Mouse (Mus musculus) heart, postnatal 36 days (tissue): ENCODE measurements around the gene Grm2. TPM values are rescaled to one million over a fixed set of nuclear protein-coding genes. Genes with fewer than 3 reads are reported as not detected.

ENCODE experiments used
- total RNA-seq, 2 experiments: library from RNA; stranded (reverse); gene quantifications; 2 replicates each; pipeline ENCODE4 v1.2.3; 2021

Grm2 gene
- total RNA-seq, 2 experiments from 2014 or later = not detected

Other genes with a start within 250 kb of the Grm2 start
- gene Rpl29, start 226.6 kb downstream of the Grm2 start, total RNA-seq = 100 to 1,000 TPM; 281 to 289 TPM
- 10 to 100 TPM; 24.9 to 27.0 TPM for gene Acy1, start 217.8 kb downstream of the Grm2 start, total RNA-seq
- 1 to 10 TPM; 7.2 to 8.3 TPM for gene Abhd14b, start 208.6 kb downstream of the Grm2 start, total RNA-seq
- gene Abhd14a, start 208.4 kb downstream of the Grm2 start, total RNA-seq = 10 to 100 TPM; 20.9 to 25.1 TPM
- gene Pcbp4, start 202.8 kb downstream of the Grm2 start, total RNA-seq = 10 to 100 TPM; 72.8 to 73.4 TPM
- gene Gpr62, start 190.1 kb downstream of the Grm2 start, total RNA-seq = not detected
- 10 to 100 TPM; 24.9 to 27.7 TPM for gene Rrp9, start 180.1 kb downstream of the Grm2 start, total RNA-seq
- 10 to 100 TPM; 27.2 to 33.7 TPM for gene Parp3, start 179.1 kb downstream of the Grm2 start, total RNA-seq
- gene Iqcf1, start 156.1 kb downstream of the Grm2 start, total RNA-seq = not detected
- not detected for gene Iqcf5, start 141.5 kb downstream of the Grm2 start, total RNA-seq
- not detected for gene Iqcf3, start 94.5 kb downstream of the Grm2 start, total RNA-seq
- gene Iqcf4, start 85.1 kb downstream of the Grm2 start, total RNA-seq = not detected
- gene Iqcf6, start 29.5 kb downstream of the Grm2 start, total RNA-seq = not detected
- gene Tex264, start 29.8 kb upstream of the Grm2 start, total RNA-seq = 10 to 100 TPM; 45.8 to 48.8 TPM
- gene Rad54l2, start 133.1 kb upstream of the Grm2 start, total RNA-seq = 10 to 100 TPM in 1 of 2 experiments, 1 to 10 TPM in 1; 9.1 to 10.2 TPM
- gene Dcaf1, start 165.8 kb upstream of the Grm2 start, total RNA-seq = 10 to 100 TPM; 22.4 to 30.8 TPM
- gene Rbm15b, start 231.3 kb upstream of the Grm2 start, total RNA-seq = 10 to 100 TPM; 11.3 to 14.9 TPM
- gene Manf, start 235.9 kb upstream of the Grm2 start, total RNA-seq = 100 to 1,000 TPM in 1 of 2 experiments, 10 to 100 TPM in 1; 99.1 to 164 TPM